Mouse (Mus musculus): ENCODE data around the gene Phlda1. TPM values are rescaled to one million over a fixed set of nuclear protein-coding genes. Genes with fewer than 3 reads are reported as not detected.

The Phlda1 gene
- polyA plus RNA-seq, 1 experiment, result 56.1 TPM

DNA sequence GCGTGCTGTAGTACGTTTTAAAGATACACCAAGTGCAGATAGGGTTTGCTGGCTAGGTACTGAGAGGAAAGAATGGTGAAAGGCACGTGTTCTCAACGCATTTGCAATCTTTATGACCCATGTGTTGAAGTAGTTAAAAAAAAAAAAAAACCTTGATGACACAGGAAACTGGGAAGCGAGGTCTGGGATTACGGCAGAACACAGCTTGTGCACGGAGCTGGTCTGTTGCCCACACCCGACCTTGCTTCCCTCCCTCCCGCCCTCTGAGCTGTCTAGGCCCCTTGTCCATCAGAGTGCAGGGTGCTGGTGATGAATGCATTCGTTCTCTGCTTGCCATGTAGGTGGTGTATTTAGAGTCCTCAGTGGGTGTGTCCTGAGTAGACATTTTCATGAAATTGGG lies 2.4 kb upstream of the Phlda1 start:
- TF ChIP-seq TCF12 (IDR thresholded peaks at IDR 0.05; ENCODE audit: insufficient read depth, poor library complexity, severe bottlenecking), result no peak
- TF ChIP-seq CEBPB (IDR thresholded peaks at IDR 0.05; ENCODE audit: insufficient read depth, poor library complexity, severe bottlenecking), result no peak
- TF ChIP-seq POLR2AphosphoS2 (IDR thresholded peaks at IDR 0.05; ENCODE audit: insufficient read length, low read depth), result peak; percentile 23
- Histone ChIP-seq H3K4me3 (no peak overlapping the region), H3K79me2 (ENCODE audit: control insufficient read depth, insufficient read depth) (peaks cover 22% of the 10 kb centered on the region), H3ac (ENCODE audit: control insufficient read depth, insufficient read length) (no peak overlapping the region), H3K27me3 (ENCODE audit: control insufficient read depth, insufficient read depth, insufficient read length) (no peaks in the 10 kb centered on the region), H3K36me3 (ENCODE audit: control insufficient read depth, insufficient read depth) (no peaks in the 10 kb centered on the region), H3K4me2 (ENCODE audit: low read depth) (no peak overlapping the region)

GRCm38 (mm10) chr10:111504606-111505005 lies 1.5 kb upstream of the Phlda1 start:
- H3K4me2 ChIP-seq (ENCODE audit: low read depth), result no peak overlapping the region
- H3K79me2 ChIP-seq (ENCODE audit: control insufficient read depth, insufficient read depth), result peaks cover 31% of the 10 kb centered on the region
- H3K36me3 ChIP-seq (ENCODE audit: control insufficient read depth, insufficient read depth), result no peaks in the 10 kb centered on the region
- H3ac ChIP-seq (ENCODE audit: control insufficient read depth, insufficient read length), result no peak overlapping the region
- H3K27me3 ChIP-seq (ENCODE audit: control insufficient read depth, insufficient read depth, insufficient read length), result no peaks in the 10 kb centered on the region
- TF ChIP-seq USF1 (IDR thresholded peaks at IDR 0.05; ENCODE audit: low read depth) (no peak), POLR2A (IDR thresholded peaks at IDR 0.05; ENCODE audit: insufficient read length, low read depth) (no peak), MYOG (IDR thresholded peaks at IDR 0.05; ENCODE audit: control insufficient read depth in 1 of 3, insufficient read depth in 1 of 3, insufficient read length in 2 of 3, low read depth in 2 of 3) (no peak), SRF (IDR thresholded peaks at IDR 0.05; ENCODE audit: control insufficient read depth, insufficient read length, low read depth) (no peak), POLR2AphosphoS2 (IDR thresholded peaks at IDR 0.05; ENCODE audit: insufficient read length, low read depth) (no peak), E2F4 (IDR thresholded peaks at IDR 0.05; ENCODE audit: insufficient read depth) (no peak), MAX (IDR thresholded peaks at IDR 0.05; ENCODE audit: low read depth) (no peak), TCF12 (IDR thresholded peaks at IDR 0.05; ENCODE audit: insufficient read depth, poor library complexity, severe bottlenecking) (no peak), CEBPB (IDR thresholded peaks at IDR 0.05; ENCODE audit: insufficient read depth, poor library complexity, severe bottlenecking) (no peak), TCF3 (IDR thresholded peaks at IDR 0.05; ENCODE audit: insufficient read length, low read depth) (no peak), MYOD1 (IDR thresholded peaks at IDR 0.05; ENCODE audit: control insufficient read depth in 1 of 3, insufficient read length in 2 of 3, low read depth in 2 of 3) (no peak), REST (IDR thresholded peaks at IDR 0.05; ENCODE audit: insufficient read depth, insufficient read length) (no peak)
- no peak overlapping the region for H3K4me3 ChIP-seq

- Histone ChIP-seq H3ac (ENCODE audit: control insufficient read depth, insufficient read length) (no peak overlapping the region), H3K27me3 (ENCODE audit: control insufficient read depth, insufficient read depth, insufficient read length) (no peaks in the 10 kb centered on the region), H3K4me2 (ENCODE audit: low read depth) (peak overlapping the region; percentile 81), H3K36me3 (ENCODE audit: control insufficient read depth, insufficient read depth) (peaks cover 4% of the 10 kb centered on the region), H3K4me3 (peak overlapping the region; percentile 99), H3K79me2 (ENCODE audit: control insufficient read depth, insufficient read depth) (peaks cover 33% of the 10 kb centered on the region)
- TF ChIP-seq CEBPB (IDR thresholded peaks at IDR 0.05; ENCODE audit: insufficient read depth, poor library complexity, severe bottlenecking), result no peak
- TF ChIP-seq POLR2AphosphoS2 (IDR thresholded peaks at IDR 0.05; ENCODE audit: insufficient read length, low read depth), result no peak
- TF ChIP-seq TCF3 (IDR thresholded peaks at IDR 0.05; ENCODE audit: insufficient read length, low read depth), result no peak
Observed at GRCm38 (mm10) chr10:111505406-111505805, 680 bp upstream of the Phlda1 start.

DNA sequence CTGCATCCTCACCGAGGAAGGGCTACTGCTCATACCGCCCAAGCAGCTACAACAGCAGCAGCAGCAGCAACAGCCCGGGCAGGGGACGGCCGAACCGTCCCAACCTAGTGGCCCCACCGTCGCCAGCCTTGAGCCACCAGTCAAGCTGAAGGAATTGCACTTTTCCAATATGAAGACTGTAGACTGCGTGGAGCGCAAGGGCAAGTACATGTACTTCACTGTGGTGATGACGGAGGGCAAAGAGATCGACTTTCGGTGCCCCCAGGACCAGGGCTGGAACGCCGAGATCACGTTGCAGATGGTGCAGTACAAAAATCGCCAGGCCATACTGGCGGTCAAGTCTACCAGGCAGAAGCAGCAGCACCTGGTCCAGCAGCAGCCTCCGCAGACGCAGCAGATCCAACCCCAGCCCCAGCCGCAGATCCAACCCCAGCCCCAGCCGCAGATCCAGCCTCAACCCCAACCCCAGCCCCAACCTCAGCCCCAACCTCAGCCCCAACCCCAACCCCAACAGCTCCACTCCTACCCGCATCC lies 907 bp downstream of the Phlda1 start:
- Histone ChIP-seq H3ac (ENCODE audit: control insufficient read depth, insufficient read length) (peak overlapping the region; percentile 82), H3K27me3 (ENCODE audit: control insufficient read depth, insufficient read depth, insufficient read length) (no peaks in the 10 kb centered on the region), H3K4me2 (ENCODE audit: low read depth) (peak overlapping the region; percentile 19), H3K4me3 (peak overlapping the region; percentile 99), H3K79me2 (ENCODE audit: control insufficient read depth, insufficient read depth) (peaks cover 33% of the 10 kb centered on the region), H3K36me3 (ENCODE audit: control insufficient read depth, insufficient read depth) (peaks cover 4% of the 10 kb centered on the region)
- TF ChIP-seq MYOD1 (IDR thresholded peaks at IDR 0.05; ENCODE audit: control insufficient read depth in 1 of 3, insufficient read length in 2 of 3, low read depth in 2 of 3), result peak in 1 of 3 experiments; percentile 59
- TF ChIP-seq MYOG (IDR thresholded peaks at IDR 0.05; ENCODE audit: control insufficient read depth in 1 of 3, insufficient read depth in 1 of 3, insufficient read length in 2 of 3, low read depth in 2 of 3), result peak in 1 of 3 experiments; percentile 43
- no peak for TF ChIP-seq TCF3 (IDR thresholded peaks at IDR 0.05; ENCODE audit: insufficient read length, low read depth)
- TF ChIP-seq E2F4 (IDR thresholded peaks at IDR 0.05; ENCODE audit: insufficient read depth), result no peak
- no peak for TF ChIP-seq REST (IDR thresholded peaks at IDR 0.05; ENCODE audit: insufficient read depth, insufficient read length)
- TF ChIP-seq POLR2A (IDR thresholded peaks at IDR 0.05; ENCODE audit: insufficient read length, low read depth), result peak; percentile 47
- peak; percentile 42 for TF ChIP-seq POLR2AphosphoS2 (IDR thresholded peaks at IDR 0.05; ENCODE audit: insufficient read length, low read depth)

DNA sequence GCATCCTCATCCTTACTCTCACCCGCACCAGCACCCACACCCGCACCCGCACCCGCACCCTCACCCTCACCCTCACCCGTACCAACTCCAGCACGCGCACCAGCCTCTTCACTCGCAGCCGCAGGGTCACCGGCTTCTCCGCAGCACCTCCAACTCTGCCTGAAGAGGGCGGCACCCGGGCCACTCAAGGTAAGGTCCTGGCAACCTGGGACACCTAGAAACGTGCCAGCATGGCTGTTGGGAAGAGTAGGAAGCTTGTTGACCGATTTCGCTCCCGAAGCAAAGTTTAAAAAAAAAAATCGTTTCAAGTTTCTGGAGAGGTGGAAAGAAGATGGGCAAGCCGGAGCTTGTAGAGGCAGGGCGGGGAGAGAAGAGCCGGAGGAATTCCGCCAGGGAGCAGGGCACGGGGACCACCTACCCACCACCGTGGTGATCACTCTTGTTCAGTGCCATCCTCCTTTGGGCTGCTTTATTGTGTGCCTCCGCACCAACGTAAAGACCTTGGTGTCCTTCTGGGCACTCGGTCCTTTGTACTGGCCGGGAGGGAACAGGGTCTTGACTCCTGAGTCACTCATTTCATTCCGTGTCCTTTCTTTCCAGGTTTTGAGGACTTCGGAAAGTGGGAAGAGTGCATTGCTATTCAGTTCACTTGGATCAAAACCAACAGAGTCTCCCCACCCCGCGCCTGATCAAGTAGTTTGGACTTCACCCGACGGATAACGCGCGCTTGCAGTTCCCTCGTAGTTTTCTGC lies 1.6 kb downstream of the Phlda1 start:
- peak; percentile 48 for TF ChIP-seq POLR2AphosphoS2 (IDR thresholded peaks at IDR 0.05; ENCODE audit: insufficient read length, low read depth)
- no peak for TF ChIP-seq TCF12 (IDR thresholded peaks at IDR 0.05; ENCODE audit: insufficient read depth, poor library complexity, severe bottlenecking)
- peak; percentile 14 for TF ChIP-seq POLR2A (IDR thresholded peaks at IDR 0.05; ENCODE audit: insufficient read length, low read depth)
- Histone ChIP-seq H3K4me3 (peak overlapping the region; percentile 99), H3K27me3 (ENCODE audit: control insufficient read depth, insufficient read depth, insufficient read length) (no peaks in the 10 kb centered on the region), H3K36me3 (ENCODE audit: control insufficient read depth, insufficient read depth) (peaks cover 4% of the 10 kb centered on the region), H3K4me2 (ENCODE audit: low read depth) (peak overlapping the region; percentile 80), H3ac (ENCODE audit: control insufficient read depth, insufficient read length) (peak overlapping the region; percentile 82), H3K79me2 (ENCODE audit: control insufficient read depth, insufficient read depth) (peaks cover 33% of the 10 kb centered on the region)

Data from myocyte (in vitro differentiated cells).